Mouse (Mus musculus) erythroblast, embryonic 14.5 days (primary cell): ENCODE data around the gene Fam243. TPM values are rescaled to one million over a fixed set of nuclear protein-coding genes. Genes with fewer than 3 reads are reported as not detected.

Experiments used
- H3K27me3 ChIP-seq: 2 replicates; pipeline ENCODE4 v1.6.1; 2012; ENCODE audit warnings: inconsistent platforms; ENCODE audit not compliant: control insufficient read depth
- H3K36me3 ChIP-seq: 2 replicates; pipeline ENCODE4 v1.6.1; 2012; ENCODE audit warnings: mild to moderate bottlenecking, inconsistent platforms; ENCODE audit not compliant: control insufficient read depth
- H3K4me1 ChIP-seq: 2 replicates; pipeline ENCODE4 v1.6.1; 2012; ENCODE audit warnings: inconsistent platforms; ENCODE audit not compliant: control insufficient read depth
- H3K4me3 ChIP-seq: replicated peaks from 2 replicates; pipeline ENCODE3; 2012; ENCODE audit warnings: moderate library complexity, mild to moderate bottlenecking, inconsistent platforms
- H3K9me3 ChIP-seq: 2 replicates; pipeline ENCODE4 v1.6.1; 2012; ENCODE audit warnings: low read length, inconsistent platforms, mixed read lengths; ENCODE audit not compliant: control insufficient read depth
- GATA1 ChIP-seq: IDR thresholded peaks from 2 replicates; pipeline ENCODE4 v1.6.1; 2012; ENCODE audit warnings: low read length, inconsistent platforms, mixed read lengths
- TAL1 ChIP-seq: IDR thresholded peaks from 3 replicates; pipeline ENCODE4 v1.6.1; 2012; ENCODE audit warnings: low read length, inconsistent platforms, mixed read lengths
- polyA plus RNA-seq: library from polyadenylated mRNA; stranded (reverse); fragments of >175 nt; gene quantifications from 2 replicates; pipeline ENCODE4 v1.2.3, GENCODE M21; 2012

Fam243 gene
- polyA plus RNA-seq, 1 experiment, result not detected

- H3K4me3 ChIP-seq, result no peak overlapping the region
- H3K9me3 ChIP-seq, result no peaks in the 10 kb centered on the region
- TF ChIP-seq TAL1 (no peak), GATA1 (no peak)
- H3K4me1 ChIP-seq, result no peaks in the 10 kb centered on the region
- peaks cover 3% of the 10 kb centered on the region; the same call in 1 of the 2 replicates for H3K27me3 ChIP-seq
- no peaks in the 10 kb centered on the region for H3K36me3 ChIP-seq
Observed at GRCm38 (mm10) chr16:92327911-92328310, 6.7 kb upstream of the Fam243 start.

DNA sequence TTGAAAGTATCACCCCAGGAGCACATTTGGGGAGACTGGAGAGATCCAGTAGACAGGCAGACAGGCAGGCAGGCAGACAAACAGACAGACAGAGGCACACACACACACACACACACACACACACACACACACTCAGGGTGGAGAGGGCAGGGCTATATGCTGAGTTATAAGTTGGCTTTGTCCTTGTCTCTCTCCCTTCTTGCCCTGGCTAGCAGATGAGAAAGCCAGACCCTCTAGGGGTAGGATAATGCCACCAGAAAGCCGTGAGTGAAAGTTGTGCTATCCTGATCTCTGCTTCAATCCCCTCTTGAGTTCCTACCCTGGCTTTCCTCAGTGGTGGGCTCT, 3.8 kb upstream of the Fam243 start:
- no peaks in the 10 kb centered on the region; the same call in 1 of the 2 replicates for H3K27me3 ChIP-seq
- no peak for TF ChIP-seq TAL1
- TF ChIP-seq GATA1, result no peak
- no peaks in the 10 kb centered on the region for H3K9me3 ChIP-seq
- no peaks in the 10 kb centered on the region for H3K4me1 ChIP-seq
- H3K36me3 ChIP-seq, result no peaks in the 10 kb centered on the region
- no peak overlapping the region for H3K4me3 ChIP-seq

GRCm38 (mm10) chr16:92324309-92325061, 3.2 kb upstream of the Fam243 start:
- no peaks in the 10 kb centered on the region; the same call in 1 of the 2 replicates for H3K27me3 ChIP-seq
- no peaks in the 10 kb centered on the region for H3K4me1 ChIP-seq
- TF ChIP-seq TAL1 (no peak), GATA1 (no peak)

GRCm38 (mm10) chr16:92320361-92320760, 880 bp downstream of the Fam243 start:
- no peaks in the 10 kb centered on the region for H3K36me3 ChIP-seq
- H3K4me3 ChIP-seq, result no peak overlapping the region
- no peaks in the 10 kb centered on the region for H3K4me1 ChIP-seq
- no peaks in the 10 kb centered on the region for H3K27me3 ChIP-seq
- TF ChIP-seq GATA1, result no peak
- no peak for TF ChIP-seq TAL1
- H3K9me3 ChIP-seq, result peaks cover 3% of the 10 kb centered on the region; the same call in 1 of the 2 replicates

More at GRCm38 (mm10) chr16:92324309-92325061, 3.2 kb upstream of the Fam243 start:
- Histone ChIP-seq H3K4me3 (no peak overlapping the region), H3K9me3 (no peaks in the 10 kb centered on the region), H3K36me3 (no peaks in the 10 kb centered on the region)

DNA sequence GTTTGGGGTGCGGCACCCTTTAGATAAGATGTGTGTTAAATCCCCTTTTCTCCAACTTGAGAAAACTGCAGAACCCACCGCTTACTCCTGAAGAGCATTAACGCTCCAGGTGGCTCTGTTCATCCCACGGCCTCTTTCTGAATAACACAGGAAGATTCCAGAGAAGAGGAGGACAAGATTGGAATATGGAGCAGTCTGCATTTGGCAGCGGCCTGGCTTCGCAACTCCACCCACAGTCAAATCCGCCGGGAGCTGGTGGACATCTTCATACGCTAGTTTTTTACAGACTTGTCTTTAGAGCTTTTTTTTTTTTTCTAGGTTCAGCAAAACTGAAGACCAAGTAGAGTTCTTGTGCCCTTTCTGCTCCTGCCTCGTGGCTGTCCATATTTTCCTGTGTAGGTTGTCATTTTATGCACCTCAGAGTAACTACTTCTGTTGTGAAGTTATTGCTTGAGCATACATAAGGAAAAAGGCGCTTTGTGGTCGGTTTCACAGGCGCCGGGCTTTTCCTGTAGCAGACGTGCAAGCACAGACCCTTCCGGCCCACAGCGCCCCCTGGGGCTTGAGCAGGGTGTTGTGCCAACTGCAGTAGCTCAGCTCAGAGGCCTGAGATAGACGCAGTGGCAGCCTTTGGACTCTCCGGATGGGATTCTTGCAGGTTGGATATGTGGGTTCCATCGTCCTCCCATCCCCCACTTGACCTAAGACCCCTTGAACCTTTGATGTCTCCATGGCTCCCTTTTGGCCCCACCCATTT, 1.7 kb downstream of the Fam243 start:
- Histone ChIP-seq H3K27me3 (no peaks in the 10 kb centered on the region), H3K4me1 (no peaks in the 10 kb centered on the region), H3K4me3 (no peak overlapping the region), H3K36me3 (no peaks in the 10 kb centered on the region), H3K9me3 (peaks cover 3% of the 10 kb centered on the region; the same call in 1 of the 2 replicates)
- no peak for TF ChIP-seq GATA1

DNA sequence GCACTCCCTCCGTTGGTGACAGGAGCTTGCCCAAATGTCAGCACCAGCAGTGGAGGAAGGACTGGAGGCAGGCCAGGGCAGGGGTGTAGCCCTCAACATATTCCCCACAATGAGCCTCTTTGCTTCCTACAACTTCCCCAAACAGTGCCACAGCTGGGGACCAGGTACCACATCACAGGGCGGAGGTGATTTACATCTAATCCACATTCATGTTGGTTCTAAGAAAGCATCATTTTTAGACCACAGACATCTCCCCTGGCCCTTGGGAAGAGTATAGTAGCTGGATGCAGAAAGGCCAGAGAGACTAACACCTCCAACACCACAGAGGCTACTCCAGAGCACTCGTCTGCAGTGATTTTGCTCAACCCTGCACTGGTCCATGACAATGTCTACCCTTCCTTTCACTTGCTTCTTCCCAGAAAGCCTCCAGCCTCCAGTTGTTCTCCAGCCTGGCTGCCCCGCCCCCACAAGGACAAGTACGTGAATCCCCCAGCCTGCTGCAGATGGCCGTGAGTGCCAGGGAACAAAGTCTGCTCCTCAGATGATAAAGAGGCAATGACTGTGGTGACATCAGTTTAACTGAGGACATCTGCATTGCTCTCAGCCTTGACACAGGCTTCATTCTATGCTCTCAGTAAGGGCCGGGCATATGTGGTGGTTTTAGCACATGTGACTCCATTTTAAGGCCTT, 5.0 kb downstream of the Fam243 start:
- H3K4me3 ChIP-seq, result no peak overlapping the region
- H3K36me3 ChIP-seq, result peaks cover 18% of the 10 kb centered on the region
- peaks cover 2% of the 10 kb centered on the region; the same call in 1 of the 2 replicates for H3K4me1 ChIP-seq
- peaks cover 3% of the 10 kb centered on the region; the same call in 1 of the 2 replicates for H3K9me3 ChIP-seq
- H3K27me3 ChIP-seq, result no peaks in the 10 kb centered on the region
- TF ChIP-seq GATA1, result no peak
- TF ChIP-seq TAL1, result no peak

- TF ChIP-seq TAL1 (no peak), GATA1 (no peak)
- Histone ChIP-seq H3K27me3 (no peaks in the 10 kb centered on the region), H3K4me3 (no peak overlapping the region), H3K9me3 (peaks cover 3% of the 10 kb centered on the region; the same call in 1 of the 2 replicates), H3K36me3 (peaks cover 26% of the 10 kb centered on the region), H3K4me1 (peaks cover 2% of the 10 kb centered on the region; the same call in 1 of the 2 replicates)
Observed at GRCm38 (mm10) chr16:92313953-92314741, 7.1 kb downstream of the Fam243 start.

DNA sequence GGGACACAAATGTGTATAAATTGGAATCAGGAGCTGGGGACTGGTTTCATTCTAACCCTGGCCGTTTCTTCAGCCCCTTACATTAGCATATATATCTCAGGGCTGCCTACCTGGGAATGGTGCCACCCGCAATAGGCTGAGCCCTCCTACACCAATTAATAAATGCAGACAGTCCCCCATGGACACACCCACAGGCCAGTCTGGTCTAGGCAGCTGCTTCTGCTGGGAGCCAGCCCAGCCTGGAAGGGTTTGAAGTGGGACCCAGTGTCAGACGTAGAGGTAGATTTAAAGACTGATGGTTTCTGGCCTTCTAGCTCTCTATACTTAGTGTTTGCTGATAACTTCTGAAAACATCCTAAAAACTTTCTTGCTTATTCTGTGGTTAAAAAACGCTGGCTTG, 12.1 kb downstream of the Fam243 start:
- Histone ChIP-seq H3K4me1 (no peaks in the 10 kb centered on the region; the same call in 1 of the 2 replicates), H3K9me3 (no peaks in the 10 kb centered on the region), H3K27me3 (no peaks in the 10 kb centered on the region), H3K4me3 (no peak overlapping the region), H3K36me3 (peaks cover 51% of the 10 kb centered on the region)
- no peak for TF ChIP-seq TAL1
- no peak for TF ChIP-seq GATA1
